Mouse (Mus musculus): ENCODE measurements around the gene Zfp691. TPM values are rescaled to one million over a fixed set of nuclear protein-coding genes. Genes with fewer than 3 reads are reported as not detected.

Gene Zfp691
- polyA plus RNA-seq, 1 experiment from 2014 or later, result 4.8 TPM

- Histone ChIP-seq H3K4me3 (replicated peaks) (no peak within 1 kb of the TSS), H3K4me1 (no peaks in the 10 kb centered on the region), H3K36me3 (no peaks in the 10 kb centered on the region), H3K9ac (replicated peaks) (no peak within 1 kb of the TSS), H3K9me3 (replicated peaks) (no peaks in the 10 kb centered on the region), H3K4me2 (no peak within 1 kb of the TSS), H3K27ac (replicated peaks) (no peak within 1 kb of the TSS), H3K27me3 (replicated peaks) (no peaks in the 10 kb centered on the region)
- no peak for ATAC-seq (ENCODE audit: low FRiP score)
- WGBS, result 59% methylated on average over 6 of the region's 6 CpGs
Measured at GRCm38 (mm10) chr4:119189864-119190263, 15.9 kb upstream of the Zfp691 start, which contains the start of gene Ermap. Gene Ermap, minus strand, starts transcription at chr4:119190011.

GRCm38 (mm10) chr4:119189392-119189791 is 15.4 kb upstream of the Zfp691 start:
- H3K27ac ChIP-seq (replicated peaks), result no peak overlapping the region
- H3K4me3 ChIP-seq (replicated peaks), result no peak overlapping the region
- H3K36me3 ChIP-seq, result no peaks in the 10 kb centered on the region
- no peak for ATAC-seq (ENCODE audit: low FRiP score)
- H3K4me1 ChIP-seq, result no peaks in the 10 kb centered on the region
- H3K27me3 ChIP-seq (replicated peaks), result no peaks in the 10 kb centered on the region
- H3K4me2 ChIP-seq, result no peak overlapping the region
- no peak overlapping the region for H3K9ac ChIP-seq (replicated peaks)
- H3K9me3 ChIP-seq (replicated peaks), result no peaks in the 10 kb centered on the region
- 42% methylated on average over 6 of the region's 6 CpGs for WGBS

- Histone ChIP-seq H3K4me1 (no peaks in the 10 kb centered on the region), H3K9ac (replicated peaks) (no peak overlapping the region), H3K9me3 (replicated peaks) (no peaks in the 10 kb centered on the region), H3K4me2 (no peak overlapping the region), H3K27ac (replicated peaks) (no peak overlapping the region), H3K36me3 (no peaks in the 10 kb centered on the region), H3K4me3 (replicated peaks) (no peak overlapping the region), H3K27me3 (replicated peaks) (no peaks in the 10 kb centered on the region)
- 55% methylated on average over 11 of the region's 11 CpGs for WGBS
- no peak for ATAC-seq (ENCODE audit: low FRiP score)
Measured at GRCm38 (mm10) chr4:119188060-119188785, 14.2 kb upstream of the Zfp691 start.

- WGBS, result 82% methylated on average over 4 of the region's 4 CpGs
- Histone ChIP-seq H3K9me3 (replicated peaks) (no peaks in the 10 kb centered on the region), H3K27ac (replicated peaks) (no peak overlapping the region), H3K27me3 (replicated peaks) (no peaks in the 10 kb centered on the region), H3K36me3 (no peaks in the 10 kb centered on the region), H3K4me2 (no peak overlapping the region), H3K4me1 (no peaks in the 10 kb centered on the region), H3K9ac (replicated peaks) (no peak overlapping the region), H3K4me3 (replicated peaks) (no peak overlapping the region)
- ATAC-seq (ENCODE audit: low FRiP score), result no peak
Measured at GRCm38 (mm10) chr4:119185771-119186170, 11.8 kb upstream of the Zfp691 start.

GRCm38 (mm10) chr4:119183525-119183924 is 9.5 kb upstream of the Zfp691 start:
- ATAC-seq (ENCODE audit: low FRiP score), result no peak
- no peak overlapping the region for H3K4me3 ChIP-seq (replicated peaks)
- no peaks in the 10 kb centered on the region for H3K9me3 ChIP-seq (replicated peaks)
- H3K27me3 ChIP-seq (replicated peaks), result no peaks in the 10 kb centered on the region
- no peak overlapping the region for H3K4me2 ChIP-seq
- no peak overlapping the region for H3K9ac ChIP-seq (replicated peaks)
- 57% methylated on average over 1 of the region's 1 CpGs for WGBS
- no peak overlapping the region for H3K27ac ChIP-seq (replicated peaks)
- H3K36me3 ChIP-seq, result no peaks in the 10 kb centered on the region
- H3K4me1 ChIP-seq, result no peaks in the 10 kb centered on the region

GRCm38 (mm10) chr4:119181456-119181855 is 7.5 kb upstream of the Zfp691 start:
- WGBS, result 90% methylated on average over 9 of the region's 9 CpGs
- Histone ChIP-seq H3K36me3 (no peaks in the 10 kb centered on the region), H3K27ac (replicated peaks) (no peak overlapping the region), H3K4me3 (replicated peaks) (no peak overlapping the region), H3K9ac (replicated peaks) (no peak overlapping the region), H3K4me1 (no peaks in the 10 kb centered on the region), H3K27me3 (replicated peaks) (no peaks in the 10 kb centered on the region), H3K9me3 (replicated peaks) (no peaks in the 10 kb centered on the region), H3K4me2 (no peak overlapping the region)
- no peak for ATAC-seq (ENCODE audit: low FRiP score)

GRCm38 (mm10) chr4:119180133-119180707 is 6.2 kb upstream of the Zfp691 start:
- Histone ChIP-seq H3K27me3 (replicated peaks) (no peaks in the 10 kb centered on the region), H3K9ac (replicated peaks) (no peak overlapping the region), H3K4me2 (no peak overlapping the region), H3K27ac (replicated peaks) (no peak overlapping the region), H3K36me3 (no peaks in the 10 kb centered on the region), H3K9me3 (replicated peaks) (no peaks in the 10 kb centered on the region), H3K4me1 (no peaks in the 10 kb centered on the region), H3K4me3 (replicated peaks) (no peak overlapping the region)
- ATAC-seq (ENCODE audit: low FRiP score), result no peak
- 56% methylated on average over 4 of the region's 4 CpGs for WGBS

- WGBS, result 75% methylated on average over 18 of the region's 18 CpGs
- Histone ChIP-seq H3K9ac (replicated peaks) (no peak overlapping the region), H3K27ac (replicated peaks) (no peak overlapping the region), H3K36me3 (no peaks in the 10 kb centered on the region), H3K4me1 (peaks cover under 1% of the 10 kb centered on the region), H3K4me2 (no peak overlapping the region), H3K4me3 (replicated peaks) (no peak overlapping the region), H3K27me3 (replicated peaks) (no peaks in the 10 kb centered on the region), H3K9me3 (replicated peaks) (no peaks in the 10 kb centered on the region)
- ATAC-seq (ENCODE audit: low FRiP score), result no peak
Measured at GRCm38 (mm10) chr4:119178331-119178730, 4.3 kb upstream of the Zfp691 start.

- H3K4me2 ChIP-seq, result no peak overlapping the region
- no peaks in the 10 kb centered on the region for H3K36me3 ChIP-seq
- no peaks in the 10 kb centered on the region for H3K27me3 ChIP-seq (replicated peaks)
- no peak overlapping the region for H3K4me3 ChIP-seq (replicated peaks)
- 78% methylated on average over 5 of the region's 5 CpGs for WGBS
- H3K4me1 ChIP-seq, result peaks cover 7% of the 10 kb centered on the region
- no peak overlapping the region for H3K9ac ChIP-seq (replicated peaks)
- H3K9me3 ChIP-seq (replicated peaks), result no peaks in the 10 kb centered on the region
- ATAC-seq (ENCODE audit: low FRiP score), result no peak
- no peak overlapping the region for H3K27ac ChIP-seq (replicated peaks)
Measured at GRCm38 (mm10) chr4:119177702-119178101, 3.7 kb upstream of the Zfp691 start.

GRCm38 (mm10) chr4:119172919-119173650 is 910 bp downstream of the Zfp691 start:
- no peaks in the 10 kb centered on the region for H3K27me3 ChIP-seq (replicated peaks)
- H3K4me1 ChIP-seq, result peaks cover 16% of the 10 kb centered on the region
- ATAC-seq (ENCODE audit: low FRiP score), result no peak
- H3K4me2 ChIP-seq, result peak overlapping the region; percentile 80
- peak overlapping the region; percentile 83 for H3K4me3 ChIP-seq (replicated peaks)
- WGBS, result 39% methylated on average over 18 of the region's 18 CpGs
- H3K9ac ChIP-seq (replicated peaks), result peak overlapping the region; percentile 87
- peak overlapping the region; percentile 80 for H3K27ac ChIP-seq (replicated peaks)
- no peaks in the 10 kb centered on the region for H3K9me3 ChIP-seq (replicated peaks)
- peaks cover 19% of the 10 kb centered on the region for H3K36me3 ChIP-seq

- no peaks in the 10 kb centered on the region for H3K27me3 ChIP-seq (replicated peaks)
- H3K36me3 ChIP-seq, result peaks cover 19% of the 10 kb centered on the region
- no peak; the same call in 1 of the 2 replicates for ATAC-seq (ENCODE audit: low FRiP score)
- 4% methylated on average over 4 of the region's 4 CpGs for WGBS
- no peak overlapping the region for H3K9ac ChIP-seq (replicated peaks)
- peaks cover 9% of the 10 kb centered on the region for H3K4me1 ChIP-seq
- H3K4me2 ChIP-seq, result no peak overlapping the region
- H3K4me3 ChIP-seq (replicated peaks), result no peak overlapping the region
- H3K9me3 ChIP-seq (replicated peaks), result no peaks in the 10 kb centered on the region
- H3K27ac ChIP-seq (replicated peaks), result no peak overlapping the region
Measured at GRCm38 (mm10) chr4:119167663-119168062, 6.3 kb downstream of the Zfp691 start.

GRCm38 (mm10) chr4:119167068-119167467 is 6.9 kb downstream of the Zfp691 start:
- peaks cover 3% of the 10 kb centered on the region for H3K4me1 ChIP-seq
- no peak overlapping the region for H3K9ac ChIP-seq (replicated peaks)
- no peak overlapping the region for H3K4me3 ChIP-seq (replicated peaks)
- H3K9me3 ChIP-seq (replicated peaks), result no peaks in the 10 kb centered on the region
- no peaks in the 10 kb centered on the region for H3K27me3 ChIP-seq (replicated peaks)
- 95% methylated on average over 4 of the region's 4 CpGs for WGBS
- H3K4me2 ChIP-seq, result no peak overlapping the region
- no peak for ATAC-seq (ENCODE audit: low FRiP score)
- no peak overlapping the region for H3K27ac ChIP-seq (replicated peaks)
- peaks cover 19% of the 10 kb centered on the region for H3K36me3 ChIP-seq
